Mouse (Mus musculus) G1E (cell line): ENCODE measurements around the gene Uri1. TPM values are rescaled to one million over a fixed set of nuclear protein-coding genes. Genes with fewer than 3 reads are reported as not detected.

Experiments used
- ATAC-seq: 2 replicates; pipeline ENCODE4 v1.8.0; 2016; ENCODE audit warnings: mild to moderate bottlenecking; ENCODE audit not compliant: insufficient number of reproducible peaks, poor library complexity, low FRiP score, severe bottlenecking; ENCODE audit errors: extremely low read depth
- DNase-seq: peaks from one replicate; pipeline ENCODE4 v3.0.0; 2012; ENCODE audit warnings: low spot score
- H3K27me3 ChIP-seq: 2 replicates; pipeline ENCODE4 v1.6.1; 2012; ENCODE audit warnings: mild to moderate bottlenecking, low read length, inconsistent platforms; ENCODE audit not compliant: insufficient read depth
- H3K36me3 ChIP-seq: replicated peaks from 2 replicates; pipeline ENCODE3; 2012; ENCODE audit warnings: mild to moderate bottlenecking, inconsistent platforms
- H3K4me1 ChIP-seq: 2 replicates; pipeline ENCODE4 v1.6.1; 2012; ENCODE audit warnings: low read depth, low read length, inconsistent platforms, mixed read lengths; ENCODE audit not compliant: insufficient read depth
- H3K4me3 ChIP-seq: 2 replicates; pipeline ENCODE4 v1.5.1; 2012; ENCODE audit warnings: low read depth, mild to moderate bottlenecking, inconsistent platforms, low read length, moderate library complexity, mixed read lengths
- H3K9me3 ChIP-seq: replicated peaks from 2 replicates; pipeline ENCODE4 v1.6.1; 2012; ENCODE audit warnings: inconsistent platforms
- CTCF ChIP-seq: IDR thresholded peaks from 2 replicates; pipeline ENCODE4 v1.5.1; 2012; ENCODE audit warnings: low read depth, low read length, inconsistent platforms, mixed read lengths
- GATA1 ChIP-seq: IDR thresholded peaks from 2 replicates; pipeline ENCODE4 v1.6.1; 2012; ENCODE audit warnings: borderline replicate concordance, low read length, inconsistent platforms, mixed read lengths
- GATA2 ChIP-seq: IDR thresholded peaks from 2 replicates; pipeline ENCODE4 v1.6.1; 2012; ENCODE audit warnings: low read depth, low read length, inconsistent platforms, borderline replicate concordance
- POLR2AphosphoS5 ChIP-seq: IDR thresholded peaks from 2 replicates; pipeline ENCODE4 v1.6.1; 2012; ENCODE audit warnings: low read depth, low read length, inconsistent platforms; ENCODE audit not compliant: insufficient replicate concordance
- TAL1 ChIP-seq: conservative IDR thresholded peaks from 2 replicates; pipeline ENCODE4 v1.6.1; 2012; ENCODE audit warnings: low read depth, low read length, inconsistent platforms, mixed read lengths
- polyA plus RNA-seq: library from polyadenylated mRNA; stranded (reverse); fragments of >175 nt; gene quantifications from 2 replicates; pipeline ENCODE4 v1.2.3, GENCODE M21; 2012
- total RNA-seq, 2 experiments: library from RNA; stranded (forward) in 1 of 2; stranded (reverse) in 1 of 2; fragments of 200-1000 nt in 1 of 2; fragments of >200 nt in 1 of 2; fragmentation: Nextera tagmentation in 1 of 2; gene quantifications; 2 replicates each; pipeline ENCODE4 v1.2.3; 2014 to 2017

The Uri1 gene
- total and polyA plus RNA-seq, 3 experiments, result 30.6 to 109 (median 64.1) TPM

DNA sequence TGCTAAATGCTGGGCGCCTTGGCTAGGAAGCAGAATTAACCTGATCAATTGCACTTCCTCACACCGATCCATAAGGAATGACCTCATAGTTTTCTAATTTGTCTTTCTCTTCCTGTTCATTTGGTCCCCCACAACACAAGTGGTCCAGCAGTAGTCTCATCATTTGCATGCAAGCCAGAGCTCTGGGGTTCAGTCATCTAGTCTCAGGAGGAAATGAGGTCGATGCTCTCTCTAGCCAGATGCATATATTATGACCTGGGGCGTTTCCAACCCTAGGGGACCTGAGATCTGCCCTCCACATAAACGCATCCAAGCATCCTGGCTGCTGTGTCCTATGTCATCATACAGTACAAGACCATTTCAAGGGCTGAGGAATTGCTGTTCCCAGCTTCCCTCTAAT, 14.2 kb upstream of the Uri1 start:
- Histone ChIP-seq H3K4me3 (no peak overlapping the region), H3K9me3 (no peaks in the 10 kb centered on the region), H3K36me3 (no peaks in the 10 kb centered on the region), H3K4me1 (no peaks in the 10 kb centered on the region), H3K27me3 (0 out of 2 replicates have a peak, but pooled peaks cover 2% of the 10 kb centered on the region)
- DNase-seq (no peak), ATAC-seq (no peak)
- TF ChIP-seq GATA1, result no peak
- no peak for TF ChIP-seq POLR2AphosphoS5
- TF ChIP-seq TAL1, result no peak
- TF ChIP-seq CTCF, result no peak
- no peak for TF ChIP-seq GATA2

DNA sequence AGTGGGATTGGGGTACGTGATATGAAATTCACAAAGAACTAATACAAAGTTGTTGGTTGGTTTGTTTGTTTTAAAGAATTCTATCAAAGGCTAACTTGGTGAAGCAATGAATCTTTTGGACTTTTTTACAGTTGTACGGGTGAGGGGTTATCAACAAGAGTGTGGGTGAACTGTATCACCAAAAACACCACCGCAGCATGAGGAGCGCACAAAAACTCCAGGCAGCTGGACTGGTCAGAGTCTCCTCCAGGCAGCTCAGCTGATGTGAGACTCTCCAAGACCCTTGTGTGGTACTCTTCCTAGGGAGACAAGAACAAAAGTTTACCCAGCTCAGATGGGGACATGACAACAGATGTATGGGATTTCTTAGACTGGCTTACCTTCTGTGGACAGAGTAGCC, 7.8 kb upstream of the Uri1 start:
- Histone ChIP-seq H3K27me3 (peaks cover 7% of the 10 kb centered on the region; the same call in 1 of the 2 replicates), H3K36me3 (no peaks in the 10 kb centered on the region), H3K4me3 (no peak overlapping the region), H3K4me1 (no peaks in the 10 kb centered on the region), H3K9me3 (no peaks in the 10 kb centered on the region)
- DNase-seq, result no peak
- no peak for ATAC-seq
- no peak for TF ChIP-seq GATA2
- no peak for TF ChIP-seq CTCF
- no peak for TF ChIP-seq GATA1
- no peak for TF ChIP-seq POLR2AphosphoS5
- no peak for TF ChIP-seq TAL1

DNA sequence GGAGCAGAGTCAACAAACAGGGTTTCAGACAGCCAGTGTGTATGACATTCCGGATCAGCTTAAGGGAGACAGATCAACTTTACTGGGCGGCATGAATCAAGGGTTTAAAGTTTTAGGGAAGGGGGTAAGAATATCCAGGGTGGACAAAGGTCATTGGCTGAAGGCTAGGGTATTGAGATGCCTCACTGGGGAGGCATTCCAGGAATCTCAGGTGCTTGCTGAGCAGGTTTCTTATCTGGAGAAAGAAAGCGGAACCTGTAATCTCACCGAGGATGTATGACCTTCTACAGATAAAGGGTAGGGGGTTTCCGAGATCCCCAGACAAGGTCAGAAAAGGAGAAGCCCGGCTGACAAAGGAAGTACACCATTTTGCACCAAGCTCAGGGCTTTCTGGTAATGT, 7.3 kb upstream of the Uri1 start:
- Histone ChIP-seq H3K36me3 (no peaks in the 10 kb centered on the region), H3K27me3 (peaks cover 7% of the 10 kb centered on the region; the same call in 1 of the 2 replicates), H3K4me1 (no peaks in the 10 kb centered on the region), H3K4me3 (no peak overlapping the region), H3K9me3 (no peaks in the 10 kb centered on the region)
- ATAC-seq, result no peak
- no peak for DNase-seq
- TF ChIP-seq POLR2AphosphoS5 (no peak), TAL1 (no peak)

DNA sequence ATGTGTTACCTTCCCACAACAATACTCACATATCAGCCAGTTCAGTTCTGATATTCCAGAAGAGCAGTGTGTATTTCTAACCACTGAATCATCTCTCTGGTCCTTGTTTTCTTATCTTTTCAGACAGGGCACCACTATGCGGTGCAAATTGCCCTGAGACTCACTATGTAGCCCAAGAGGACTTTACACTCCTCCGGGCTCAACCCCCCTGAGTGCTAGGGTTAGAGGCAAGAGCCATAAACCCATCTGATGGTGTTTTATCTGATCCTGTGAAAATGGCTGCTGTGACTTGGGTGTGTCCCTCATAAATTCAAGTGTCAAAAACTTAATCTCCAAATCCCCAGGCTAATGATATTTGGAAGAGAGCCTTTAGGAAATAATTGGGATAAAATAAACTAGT, 6.6 kb upstream of the Uri1 start:
- DNase-seq, result no peak
- no peak for ATAC-seq
- H3K27me3 ChIP-seq, result peaks cover 7% of the 10 kb centered on the region; the same call in 1 of the 2 replicates
- H3K36me3 ChIP-seq, result no peaks in the 10 kb centered on the region
- H3K9me3 ChIP-seq, result no peaks in the 10 kb centered on the region
- no peak overlapping the region for H3K4me3 ChIP-seq
- no peaks in the 10 kb centered on the region for H3K4me1 ChIP-seq
- no peak for TF ChIP-seq POLR2AphosphoS5
- no peak for TF ChIP-seq CTCF
- no peak for TF ChIP-seq TAL1
- TF ChIP-seq GATA1, result no peak

DNA sequence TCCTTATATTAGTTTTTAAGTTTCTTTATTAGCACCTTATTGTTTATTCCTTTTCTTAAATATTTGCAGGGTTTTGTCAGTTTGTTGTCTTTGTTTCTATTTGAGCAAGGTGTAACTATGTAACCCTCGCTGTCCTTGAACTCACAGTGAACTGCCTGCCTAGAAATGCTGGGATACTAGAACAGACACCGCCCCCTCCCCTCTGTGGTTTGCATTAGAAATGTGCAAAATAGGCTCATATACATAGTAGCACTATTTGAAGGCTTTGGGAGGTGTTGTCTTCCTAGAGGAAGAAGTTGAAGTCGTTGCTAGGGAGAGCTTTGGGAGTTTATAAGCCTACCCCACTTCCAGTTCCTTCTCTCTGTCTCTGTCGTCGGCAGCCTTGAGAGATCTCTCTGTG, 5.7 kb upstream of the Uri1 start:
- Histone ChIP-seq H3K4me3 (no peak overlapping the region), H3K4me1 (no peaks in the 10 kb centered on the region), H3K36me3 (no peaks in the 10 kb centered on the region), H3K9me3 (no peaks in the 10 kb centered on the region), H3K27me3 (peaks cover 10% of the 10 kb centered on the region; the same call in 1 of the 2 replicates)
- ATAC-seq (no peak), DNase-seq (no peak)
- TF ChIP-seq TAL1, result no peak
- no peak for TF ChIP-seq POLR2AphosphoS5
- TF ChIP-seq GATA1, result no peak
- no peak for TF ChIP-seq GATA2
- TF ChIP-seq CTCF, result no peak

DNA sequence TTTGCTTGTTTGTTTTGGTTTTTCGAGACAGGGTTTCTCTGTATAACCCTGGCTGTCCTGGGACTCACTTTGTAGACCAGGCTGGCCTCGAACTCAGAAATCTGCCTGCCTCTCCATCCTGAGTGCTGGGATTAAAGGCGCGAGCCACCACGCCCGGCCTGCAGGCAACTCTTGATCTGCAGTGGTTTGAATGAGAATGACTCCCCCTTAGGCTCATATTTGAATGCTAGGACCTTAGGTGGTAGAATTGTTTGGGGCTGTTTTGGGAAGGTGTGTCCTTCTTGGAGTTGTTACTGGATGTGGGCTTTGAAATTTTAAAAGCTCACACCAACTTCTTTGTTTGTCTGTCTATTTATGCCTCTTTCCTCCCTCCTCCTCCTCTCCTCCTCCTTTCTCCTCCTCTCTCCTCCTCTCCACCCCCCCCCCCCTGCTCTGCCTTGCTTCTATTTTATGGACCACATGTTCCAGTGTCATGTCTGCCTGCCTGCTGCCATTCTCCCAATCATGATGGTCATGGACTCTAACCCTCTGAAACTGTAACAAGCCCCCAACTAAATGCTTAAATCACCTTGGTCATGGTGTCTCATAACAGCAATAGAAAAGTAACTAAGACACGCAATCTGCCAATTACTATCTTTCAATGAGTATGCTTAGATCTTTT, 4.7 kb upstream of the Uri1 start:
- ATAC-seq (no peak), DNase-seq (no peak)
- H3K4me1 ChIP-seq, result no peaks in the 10 kb centered on the region
- H3K36me3 ChIP-seq, result no peaks in the 10 kb centered on the region
- no peak for TF ChIP-seq TAL1
- TF ChIP-seq GATA2, result no peak
- no peak for TF ChIP-seq CTCF
- no peak for TF ChIP-seq GATA1
- TF ChIP-seq POLR2AphosphoS5, result no peak
- H3K4me3 ChIP-seq, result no peak overlapping the region
- no peaks in the 10 kb centered on the region for H3K9me3 ChIP-seq
- H3K27me3 ChIP-seq, result peaks cover 17% of the 10 kb centered on the region

DNA sequence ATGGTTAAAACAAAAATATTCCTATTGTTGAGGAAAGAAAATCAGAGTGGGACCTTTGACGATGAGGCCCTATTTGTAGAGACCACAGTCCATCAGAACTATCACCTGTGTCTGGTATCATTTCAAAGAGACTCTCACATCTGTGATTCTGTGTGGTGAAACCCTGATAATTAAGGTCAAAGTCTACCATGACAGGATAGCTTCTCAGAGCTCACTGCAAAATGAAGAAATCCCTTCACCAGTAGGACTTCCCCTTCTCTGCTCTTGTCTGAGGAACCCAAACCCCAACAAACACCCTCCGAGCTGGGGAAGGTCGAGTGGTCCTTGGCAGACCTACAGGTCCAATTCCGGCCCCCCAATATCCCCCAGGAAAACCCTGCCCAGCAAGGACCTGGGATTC, 1.5 kb upstream of the Uri1 start:
- H3K4me1 ChIP-seq, result peaks cover 3% of the 10 kb centered on the region
- H3K9me3 ChIP-seq, result no peaks in the 10 kb centered on the region
- no peak overlapping the region for H3K4me3 ChIP-seq
- ATAC-seq (no peak), DNase-seq (no peak)
- no peaks in the 10 kb centered on the region for H3K36me3 ChIP-seq
- H3K27me3 ChIP-seq, result peaks cover 18% of the 10 kb centered on the region
- TF ChIP-seq POLR2AphosphoS5, result no peak
- TF ChIP-seq GATA1, result no peak
- TF ChIP-seq GATA2, result no peak
- no peak for TF ChIP-seq TAL1
- no peak for TF ChIP-seq CTCF
